In genomic region chr12:69241405-69241770, GRCm38 (mm10) we compare ENCODE assay signal across 7 mouse cellular contexts. TPM values are rescaled to one million over a fixed set of nuclear protein-coding genes. Genes with fewer than 3 reads are reported as not detected.
DNase-seq lines count a peak whose midpoint lies in the region; ATAC-seq and TF ChIP-seq lines count a peak whose summit lies in the region.

No protein-coding gene starts in this region.

- ATAC-seq in lung, postnatal 0 days: no peak
- no peak for ATAC-seq in forebrain, embryonic 12.5 days (ENCODE audit: low FRiP score)
- ATAC-seq in limb, embryonic 15.5 days (ENCODE audit: insufficient number of reproducible peaks, low FRiP score, low TSS enrichment, low read depth): no peak
- ATAC-seq in stomach, embryonic 16.5 days (ENCODE audit: insufficient read depth, low FRiP score): no peak

- 0% methylated on average over 3 of the region's 3 CpGs for WGBS in lung, postnatal 0 days
- WGBS in forebrain, embryonic 12.5 days: 7% methylated on average over 3 of the region's 3 CpGs
- WGBS in limb, embryonic 15.5 days: 0% methylated on average over 3 of the region's 3 CpGs
- WGBS in stomach, embryonic 16.5 days: 0% methylated on average over 3 of the region's 3 CpGs

- H3K4me3 ChIP-seq in lung, postnatal 0 days (ENCODE audit: low read depth, low read length): peak overlapping the region; percentile 74
- H3K4me3 ChIP-seq in forebrain, embryonic 12.5 days (replicated peaks): peak overlapping the region; percentile 70
- peak overlapping the region; percentile 73 for H3K4me3 ChIP-seq in limb, embryonic 15.5 days
- H3K4me3 ChIP-seq in stomach, embryonic 16.5 days (replicated peaks; ENCODE audit: low read length): peak overlapping the region; percentile 82

- no peaks in the 10 kb centered on the region for H3K27me3 ChIP-seq in lung, postnatal 0 days (replicated peaks; ENCODE audit: insufficient read depth, low read length)
- H3K27me3 ChIP-seq in forebrain, embryonic 12.5 days: no peaks in the 10 kb centered on the region
- no peaks in the 10 kb centered on the region for H3K27me3 ChIP-seq in limb, embryonic 15.5 days
- no peaks in the 10 kb centered on the region for H3K27me3 ChIP-seq in stomach, embryonic 16.5 days (ENCODE audit: control insufficient read depth, insufficient read depth, low read length)

- H3K36me3 ChIP-seq in lung, postnatal 0 days (ENCODE audit: insufficient read depth, low read length): no peaks in the 10 kb centered on the region
- H3K36me3 ChIP-seq in forebrain, embryonic 12.5 days (replicated peaks): no peaks in the 10 kb centered on the region
- H3K36me3 ChIP-seq in limb, embryonic 15.5 days: no peaks in the 10 kb centered on the region
- no peaks in the 10 kb centered on the region for H3K36me3 ChIP-seq in stomach, embryonic 16.5 days (ENCODE audit: control insufficient read depth, insufficient read depth, low read length)

- no peaks in the 10 kb centered on the region for H3K9me3 ChIP-seq in lung, postnatal 0 days (ENCODE audit: low read length)
- H3K9me3 ChIP-seq in forebrain, embryonic 12.5 days: no peaks in the 10 kb centered on the region
- H3K9me3 ChIP-seq in limb, embryonic 15.5 days: no peaks in the 10 kb centered on the region
- no peaks in the 10 kb centered on the region for H3K9me3 ChIP-seq in stomach, embryonic 16.5 days (replicated peaks; ENCODE audit: control insufficient read depth, low read length)

- no peak for DNase-seq in lung, postnatal 0 days (ENCODE audit: low spot score)
- DNase-seq in lung, adult 18-20 months: no peak
- no peak for DNase-seq in right cerebral cortex, postnatal 25 days
- DNase-seq in MN1 (ENCODE audit: low spot score): no peak

- peak overlapping the region; percentile 69 for H3K9ac ChIP-seq in lung, postnatal 0 days (replicated peaks; ENCODE audit: low read depth)
- H3K9ac ChIP-seq in forebrain, embryonic 12.5 days: peak overlapping the region; percentile 84
- H3K9ac ChIP-seq in limb, embryonic 15.5 days: peak overlapping the region; percentile 78
- peak overlapping the region; percentile 91 for H3K9ac ChIP-seq in stomach, embryonic 16.5 days (ENCODE audit: low read length)

- peak overlapping the region; percentile 85 for H3K4me2 ChIP-seq in lung, postnatal 0 days (replicated peaks; ENCODE audit: low read depth, low read length)
- H3K4me2 ChIP-seq in forebrain, embryonic 12.5 days: peak overlapping the region; percentile 70
- H3K4me2 ChIP-seq in limb, embryonic 15.5 days: peak overlapping the region; percentile 62
- H3K4me2 ChIP-seq in stomach, embryonic 16.5 days (ENCODE audit: low read depth, low read length): peak overlapping the region; percentile 81

- H3K27ac ChIP-seq in lung, postnatal 0 days (ENCODE audit: low read length): peak overlapping the region; percentile 78
- peak overlapping the region; percentile 77 for H3K27ac ChIP-seq in forebrain, embryonic 12.5 days
- H3K27ac ChIP-seq in limb, embryonic 15.5 days: peak overlapping the region; percentile 91
- peak overlapping the region; percentile 84 for H3K27ac ChIP-seq in stomach, embryonic 16.5 days (ENCODE audit: low read length)

- no peaks in the 10 kb centered on the region for H3K4me1 ChIP-seq in lung, postnatal 0 days (ENCODE audit: insufficient read depth, low read depth, low read length)
- H3K4me1 ChIP-seq in forebrain, embryonic 12.5 days: peaks cover 10% of the 10 kb centered on the region; the same call in 1 of the 2 replicates
- no peaks in the 10 kb centered on the region; the same call in 1 of the 2 replicates for H3K4me1 ChIP-seq in limb, embryonic 15.5 days
- H3K4me1 ChIP-seq in stomach, embryonic 16.5 days (ENCODE audit: control insufficient read depth, insufficient read depth, low read length): peaks cover 4% of the 10 kb centered on the region; the same call in 1 of the 2 replicates

- TF ChIP-seq EP300 in lung, postnatal 0 days (IDR thresholded peaks at IDR 0.05): no peak

- TF ChIP-seq CTCF in lung, postnatal 0 days (IDR thresholded peaks at IDR 0.05): no peak

RNA-seq across cellular contexts. Expression of gene Klhdc1, which starts 0.4 kb away (rescaled TPM):
- 22.7 and 25.5 TPM in 2 replicates for polyA plus RNA-seq in lung, postnatal 0 days (2015; fragmentation: Nextera tagmentation; extraction: Ambion mirVana)
- 3.5 and 5.5 TPM in 2 replicates for polyA plus RNA-seq in forebrain, embryonic 12.5 days (2016; fragmentation: Nextera tagmentation; extraction: Ambion mirVana)
- 7.6 and 10.6 TPM in 2 replicates for polyA plus RNA-seq in limb, embryonic 15.5 days (2015; fragmentation: Nextera tagmentation; extraction: Ambion mirVana)
- polyA plus RNA-seq in stomach, embryonic 16.5 days (2015; fragmentation: Nextera tagmentation; extraction: Ambion mirVana): 7.2 and 7.3 TPM in 2 replicates

RNA-seq across cellular contexts. Expression of gene Pole2, which starts 13.4 kb away (rescaled TPM):
- polyA plus RNA-seq in lung, postnatal 0 days (2015; fragmentation: Nextera tagmentation; extraction: Ambion mirVana): 5.3 and 6.1 TPM in 2 replicates
- polyA plus RNA-seq in forebrain, embryonic 12.5 days (2016; fragmentation: Nextera tagmentation; extraction: Ambion mirVana): 26.3 and 27.1 TPM in 2 replicates
- polyA plus RNA-seq in limb, embryonic 15.5 days (2015; fragmentation: Nextera tagmentation; extraction: Ambion mirVana): 23.1 and 24.0 TPM in 2 replicates
- 21.4 and 21.7 TPM in 2 replicates for polyA plus RNA-seq in stomach, embryonic 16.5 days (2015; fragmentation: Nextera tagmentation; extraction: Ambion mirVana)

RNA-seq across cellular contexts. Expression of gene Gm49384, which starts 37.3 kb away (rescaled TPM):
- polyA plus RNA-seq in lung, postnatal 0 days (2015; fragmentation: Nextera tagmentation; extraction: Ambion mirVana): 6.3 and 6.4 TPM in 2 replicates
- polyA plus RNA-seq in forebrain, embryonic 12.5 days (2016; fragmentation: Nextera tagmentation; extraction: Ambion mirVana): 31.2 and 37.9 TPM in 2 replicates
- polyA plus RNA-seq in limb, embryonic 15.5 days (2015; fragmentation: Nextera tagmentation; extraction: Ambion mirVana): 24.2 and 24.4 TPM in 2 replicates
- polyA plus RNA-seq in stomach, embryonic 16.5 days (2015; fragmentation: Nextera tagmentation; extraction: Ambion mirVana): 20.8 and 22.8 TPM in 2 replicates

RNA-seq across cellular contexts. Expression of gene Dnaaf2, which starts 43.2 kb away (rescaled TPM):
- polyA plus RNA-seq in lung, postnatal 0 days (2015; fragmentation: Nextera tagmentation; extraction: Ambion mirVana): 5.8 and 6.3 TPM in 2 replicates
- 15.0 and 17.4 TPM in 2 replicates for polyA plus RNA-seq in forebrain, embryonic 12.5 days (2016; fragmentation: Nextera tagmentation; extraction: Ambion mirVana)
- 8.2 and 8.8 TPM in 2 replicates for polyA plus RNA-seq in limb, embryonic 15.5 days (2015; fragmentation: Nextera tagmentation; extraction: Ambion mirVana)
- polyA plus RNA-seq in stomach, embryonic 16.5 days (2015; fragmentation: Nextera tagmentation; extraction: Ambion mirVana): 6.6 and 7.4 TPM in 2 replicates

RNA-seq across cellular contexts. Expression of gene Gm49383, which starts 44.5 kb away (rescaled TPM):
- polyA plus RNA-seq in lung, postnatal 0 days (2015; fragmentation: Nextera tagmentation; extraction: Ambion mirVana): 7.9 and 8.2 TPM in 2 replicates
- 38.6 and 41.0 TPM in 2 replicates for polyA plus RNA-seq in forebrain, embryonic 12.5 days (2016; fragmentation: Nextera tagmentation; extraction: Ambion mirVana)
- 28.2 and 30.7 TPM in 2 replicates for polyA plus RNA-seq in limb, embryonic 15.5 days (2015; fragmentation: Nextera tagmentation; extraction: Ambion mirVana)
- polyA plus RNA-seq in stomach, embryonic 16.5 days (2015; fragmentation: Nextera tagmentation; extraction: Ambion mirVana): 18.5 and 22.3 TPM in 2 replicates
